Mouse (Mus musculus) testis, postnatal 10 days (tissue): ENCODE results near the gene Rnf149.

Experiments
- DNase-seq: peaks from one replicate; pipeline ENCODE4 v3.0.0; 2021; ENCODE audit warnings: low spot score

The Rnf149 gene

GRCm38 (mm10) chr1:39528319-39528718, 48.9 kb downstream of the Rnf149 start:
- no peak for DNase-seq

GRCm38 (mm10) chr1:39527432-39527831, 49.8 kb downstream of the Rnf149 start:
- DNase-seq: peak; percentile 92

GRCm38 (mm10) chr1:39526371-39527167, 50.6 kb downstream of the Rnf149 start:
- DNase-seq: no peak

- DNase-seq: no peak
These were observed 51.4 kb downstream of the Rnf149 start for GRCm38 (mm10) chr1:39525763-39526162.

GRCm38 (mm10) chr1:39522519-39522918, 54.7 kb downstream of the Rnf149 start:
- no peak for DNase-seq

DNA sequence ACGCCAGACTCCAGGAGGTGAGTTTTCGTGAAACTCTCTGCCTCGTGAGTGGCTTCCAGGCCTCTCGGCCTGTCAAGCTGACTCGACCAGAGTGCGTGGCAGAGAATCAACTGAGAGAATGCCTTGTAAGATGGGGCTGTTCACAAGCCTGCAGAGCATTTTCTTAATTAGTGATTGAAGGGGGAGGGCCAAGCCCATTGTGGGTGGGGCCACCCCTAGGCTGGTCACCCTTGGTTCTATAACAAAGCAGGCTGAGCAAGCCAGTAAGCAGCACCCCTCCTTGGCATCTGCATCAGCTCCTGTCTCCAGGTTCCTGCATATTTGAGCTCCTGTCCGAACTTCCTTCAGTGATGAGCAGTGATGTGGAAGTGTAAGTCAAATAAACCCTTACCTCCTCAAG, 55.9 kb downstream of the Rnf149 start:
- no peak for DNase-seq

- DNase-seq: no peak
These were observed 61.8 kb downstream of the Rnf149 start for GRCm38 (mm10) chr1:39515303-39515991.

DNA sequence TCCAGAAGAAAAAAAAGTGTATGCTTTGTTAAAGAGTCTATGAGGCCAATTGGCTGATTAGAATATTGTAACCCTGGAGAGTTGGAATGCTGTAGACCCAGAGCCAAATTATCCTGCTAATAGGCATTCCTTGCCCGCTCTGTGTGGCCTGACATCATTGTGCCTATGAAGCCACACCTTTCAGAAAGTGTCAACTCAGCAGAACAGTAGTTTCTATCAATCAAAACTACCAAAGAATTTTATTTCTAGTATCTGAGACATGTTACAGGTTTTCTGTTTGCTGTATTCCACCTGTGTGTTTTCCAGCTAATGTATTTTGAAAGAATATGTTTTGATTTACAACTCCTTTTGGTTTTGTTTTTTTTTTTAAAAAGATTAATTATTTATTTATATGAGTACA, 65.0 kb downstream of the Rnf149 start:
- DNase-seq: no peak

DNA sequence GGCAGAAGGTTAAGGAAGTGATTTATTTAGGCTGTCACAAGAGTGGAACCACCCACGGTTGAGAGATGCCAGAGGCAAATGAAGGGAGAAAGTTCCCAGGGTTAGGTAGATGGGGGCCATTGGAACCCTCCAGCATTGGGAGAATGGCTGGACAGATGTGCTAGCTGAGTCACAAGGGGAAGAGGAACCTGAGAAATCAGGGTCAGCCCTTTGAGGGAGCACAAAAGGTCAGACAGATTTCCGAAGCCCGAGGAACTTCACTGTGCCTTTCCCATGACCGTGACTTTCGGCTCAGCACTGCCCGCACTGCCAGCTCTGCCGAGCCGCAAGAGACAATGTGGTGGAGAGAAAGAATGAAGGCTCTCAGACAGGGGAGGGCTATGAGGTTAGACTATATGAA, 65.4 kb downstream of the Rnf149 start:
- DNase-seq: no peak

- no peak for DNase-seq
These were observed 71.6 kb downstream of the Rnf149 start for GRCm38 (mm10) chr1:39505600-39505999.

- no peak for DNase-seq
These were observed 72.9 kb downstream of the Rnf149 start for GRCm38 (mm10) chr1:39504261-39504660.

GRCm38 (mm10) chr1:39502817-39503633, 74.2 kb downstream of the Rnf149 start:
- DNase-seq: no peak
